Mouse (Mus musculus): Measurements from ENCODE around the gene Arhgef3.
"Not testable (repeated sequence)": the region's sequence is repeated elsewhere in the genome, so short reads cannot be mapped to it uniquely, and the experiment has no call there.

Gene Arhgef3

GRCm38 (mm10) chr14:27231974-27232780, 117.5 kb downstream of the Arhgef3 start:
- no peak for DNase-seq (ENCODE audit: low spot score)

GRCm38 (mm10) chr14:27233056-27233455, 118.4 kb downstream of the Arhgef3 start:
- DNase-seq (ENCODE audit: low spot score) = no peak

- no peak for DNase-seq (ENCODE audit: low spot score)
These were observed 119.0 kb downstream of the Arhgef3 start for GRCm38 (mm10) chr14:27233656-27234055.

GRCm38 (mm10) chr14:27234270-27234840, 119.7 kb downstream of the Arhgef3 start:
- no peak for DNase-seq (ENCODE audit: low spot score)

GRCm38 (mm10) chr14:27235897-27236553, 121.3 kb downstream of the Arhgef3 start:
- no peak for DNase-seq (ENCODE audit: low spot score)

- no peak for DNase-seq (ENCODE audit: low spot score)
These were observed 123.0 kb downstream of the Arhgef3 start for GRCm38 (mm10) chr14:27237522-27238187.

- no peak for DNase-seq (ENCODE audit: low spot score)
These were observed 124.0 kb downstream of the Arhgef3 start for GRCm38 (mm10) chr14:27238600-27239118.

GRCm38 (mm10) chr14:27239551-27240091, 124.9 kb downstream of the Arhgef3 start:
- no peak for DNase-seq (ENCODE audit: low spot score)

GRCm38 (mm10) chr14:27242253-27242652, 127.6 kb downstream of the Arhgef3 start:
- no peak for DNase-seq (ENCODE audit: low spot score)

- no peak for DNase-seq (ENCODE audit: low spot score)
These were observed 128.1 kb downstream of the Arhgef3 start for GRCm38 (mm10) chr14:27242769-27243168.

GRCm38 (mm10) chr14:27243585-27243984, 128.9 kb downstream of the Arhgef3 start:
- DNase-seq (ENCODE audit: low spot score) = no peak

GRCm38 (mm10) chr14:27244898-27245297, 130.2 kb downstream of the Arhgef3 start:
- DNase-seq (ENCODE audit: low spot score) = no peak

GRCm38 (mm10) chr14:27246424-27246823, 131.7 kb downstream of the Arhgef3 start:
- DNase-seq (ENCODE audit: low spot score) = no peak

- DNase-seq (ENCODE audit: low spot score) = not testable (repeated sequence)
These were observed 132.2 kb downstream of the Arhgef3 start for GRCm38 (mm10) chr14:27246948-27247347.

GRCm38 (mm10) chr14:27249121-27249520, 134.4 kb downstream of the Arhgef3 start:
- DNase-seq (ENCODE audit: low spot score) = no peak

- no peak for DNase-seq (ENCODE audit: low spot score)
These were observed 135.6 kb downstream of the Arhgef3 start for GRCm38 (mm10) chr14:27250281-27250789.

GRCm38 (mm10) chr14:27253391-27253790, 138.7 kb downstream of the Arhgef3 start:
- no peak for DNase-seq (ENCODE audit: low spot score)

GRCm38 (mm10) chr14:27262349-27262748, 147.7 kb downstream of the Arhgef3 start:
- no peak for DNase-seq (ENCODE audit: low spot score)

GRCm38 (mm10) chr14:27266601-27267000, 151.9 kb downstream of the Arhgef3 start:
- DNase-seq (ENCODE audit: low spot score) = no peak

- DNase-seq (ENCODE audit: low spot score) = no peak
These were observed 153.4 kb downstream of the Arhgef3 start for GRCm38 (mm10) chr14:27268137-27268536.

GRCm38 (mm10) chr14:27268986-27269700, 154.4 kb downstream of the Arhgef3 start:
- no peak for DNase-seq (ENCODE audit: low spot score)

All from c-Kit-positive CD71-positive TER-119-positive erythroid progenitor cells, embryonic 14.5 days (primary cell).